In the genomic region with DNA sequence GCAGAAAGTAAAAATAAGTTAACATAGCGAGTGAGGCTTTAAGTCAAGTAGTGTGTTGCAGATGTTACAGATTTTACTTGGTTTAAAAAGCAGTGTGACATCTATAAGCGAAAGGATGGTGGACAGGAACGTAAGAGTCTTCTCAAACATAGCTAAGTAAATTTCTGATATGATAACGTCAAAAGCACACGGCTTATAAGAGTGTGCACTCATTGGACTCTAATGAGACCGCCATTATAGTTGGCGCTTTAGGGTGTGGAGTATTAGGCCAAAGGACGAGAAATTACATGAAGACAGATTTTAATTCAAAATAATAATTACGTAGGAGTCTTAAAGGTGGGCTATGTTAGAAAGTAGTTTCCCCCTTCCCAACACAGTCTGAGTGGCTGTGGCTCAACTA, we compare ENCODE assay signal across 8 mouse cellular contexts. TPM values are rescaled to one million over a fixed set of nuclear protein-coding genes. Genes with fewer than 3 reads are reported as not detected.
DNase-seq lines count a peak whose midpoint lies in the region; ATAC-seq lines count a peak whose summit lies in the region.

No protein-coding gene starts in this region.

- ATAC-seq in kidney, embryonic 15.5 days (replicated peaks; ENCODE audit: low FRiP score), result no peak
- ATAC-seq in hindbrain, embryonic 15.5 days (ENCODE audit: low FRiP score, low read depth), result peak; percentile 31; the same call in 1 of the 2 replicates
- 0 out of 2 replicates have a peak, but pooled peaks have one; percentile 32 for ATAC-seq in midbrain, embryonic 12.5 days (ENCODE audit: low FRiP score, low read depth)

- H3K4me3 ChIP-seq in kidney, embryonic 15.5 days (replicated peaks), result peak overlapping the region; percentile 94
- H3K4me3 ChIP-seq in embryonic facial prominence, embryonic 10.5 days, result peak overlapping the region; percentile 98
- H3K4me3 ChIP-seq in hindbrain, embryonic 15.5 days, result peak overlapping the region; percentile 86
- H3K4me3 ChIP-seq in midbrain, embryonic 12.5 days, result peak overlapping the region; percentile 80

- no peak for DNase-seq in kidney, postnatal 10 days
- DNase-seq in embryonic facial prominence, embryonic 10.5 days (ENCODE audit: low spot score), result no peak
- no peak for DNase-seq in cerebellum, postnatal 14 days
- no peak for DNase-seq in cerebellum, postnatal 4 days (ENCODE audit: low spot score in 2 of 2)
- no peak for DNase-seq in embryo, embryonic 9.5 days (ENCODE audit: extremely low spot score)

- WGBS in kidney, embryonic 15.5 days, result 48% methylated on average over 9 of the region's 9 CpGs
- WGBS in embryonic facial prominence, embryonic 10.5 days, result 53% methylated on average over 9 of the region's 9 CpGs
- WGBS in hindbrain, embryonic 15.5 days, result 47% methylated on average over 9 of the region's 9 CpGs
- WGBS in midbrain, embryonic 12.5 days, result 43% methylated on average over 9 of the region's 9 CpGs

- H3K27me3 ChIP-seq in kidney, embryonic 15.5 days, result peaks cover 21% of the 10 kb centered on the region
- 0 out of 2 replicates have a peak, but pooled peaks cover 10% of the 10 kb centered on the region for H3K27me3 ChIP-seq in embryonic facial prominence, embryonic 10.5 days (replicated peaks; ENCODE audit: low read depth, poor library complexity, severe bottlenecking)
- H3K27me3 ChIP-seq in hindbrain, embryonic 15.5 days, result peaks cover 10% of the 10 kb centered on the region; the same call in 1 of the 2 replicates
- H3K27me3 ChIP-seq in midbrain, embryonic 12.5 days, result peaks cover 17% of the 10 kb centered on the region

- peaks cover 13% of the 10 kb centered on the region for H3K4me1 ChIP-seq in kidney, embryonic 15.5 days
- H3K4me1 ChIP-seq in embryonic facial prominence, embryonic 10.5 days, result peaks cover 7% of the 10 kb centered on the region
- H3K4me1 ChIP-seq in hindbrain, embryonic 15.5 days (replicated peaks), result peaks cover 15% of the 10 kb centered on the region
- peaks cover 10% of the 10 kb centered on the region for H3K4me1 ChIP-seq in midbrain, embryonic 12.5 days

- H3K9me3 ChIP-seq in kidney, embryonic 15.5 days (replicated peaks), result no peaks in the 10 kb centered on the region
- H3K9me3 ChIP-seq in embryonic facial prominence, embryonic 10.5 days, result no peaks in the 10 kb centered on the region
- no peaks in the 10 kb centered on the region for H3K9me3 ChIP-seq in hindbrain, embryonic 15.5 days
- H3K9me3 ChIP-seq in midbrain, embryonic 12.5 days, result no peaks in the 10 kb centered on the region

- peak overlapping the region; percentile 83 for H3K9ac ChIP-seq in kidney, embryonic 15.5 days
- H3K9ac ChIP-seq in hindbrain, embryonic 15.5 days, result peak overlapping the region; percentile 91
- H3K9ac ChIP-seq in midbrain, embryonic 12.5 days (replicated peaks), result peak overlapping the region; percentile 76

- H3K36me3 ChIP-seq in kidney, embryonic 15.5 days, result no peaks in the 10 kb centered on the region
- H3K36me3 ChIP-seq in embryonic facial prominence, embryonic 10.5 days (replicated peaks), result no peaks in the 10 kb centered on the region
- no peaks in the 10 kb centered on the region for H3K36me3 ChIP-seq in hindbrain, embryonic 15.5 days
- no peaks in the 10 kb centered on the region for H3K36me3 ChIP-seq in midbrain, embryonic 12.5 days

- H3K27ac ChIP-seq in kidney, embryonic 15.5 days, result no peak overlapping the region
- peak overlapping the region; percentile 86 for H3K27ac ChIP-seq in embryonic facial prominence, embryonic 10.5 days (replicated peaks)
- H3K27ac ChIP-seq in hindbrain, embryonic 15.5 days (replicated peaks), result no peak overlapping the region
- no peak overlapping the region for H3K27ac ChIP-seq in midbrain, embryonic 12.5 days (replicated peaks)

- H3K4me2 ChIP-seq in kidney, embryonic 15.5 days, result peak overlapping the region; percentile 88
- H3K4me2 ChIP-seq in hindbrain, embryonic 15.5 days, result peak overlapping the region; percentile 71
- peak overlapping the region; percentile 67 for H3K4me2 ChIP-seq in midbrain, embryonic 12.5 days (replicated peaks)

RNA-seq across cellular contexts. Expression of a gene that starts 0.4 kb away (rescaled TPM):
- 44.0 and 44.2 TPM in 2 replicates for polyA plus RNA-seq in kidney, embryonic 15.5 days (2015; fragmentation: Nextera tagmentation; extraction: Ambion mirVana)
- polyA plus RNA-seq in embryonic facial prominence, embryonic 10.5 days (2016; fragmentation: Nextera tagmentation; extraction: Ambion mirVana), result 38.1 and 42.2 TPM in 2 replicates
- 38.5 and 41.6 TPM in 2 replicates for polyA plus RNA-seq in hindbrain, embryonic 15.5 days (2015; fragmentation: Nextera tagmentation; extraction: Ambion mirVana)
- polyA plus RNA-seq in midbrain, embryonic 12.5 days (2016; fragmentation: Nextera tagmentation; extraction: Ambion mirVana), result 34.0 and 41.3 TPM in 2 replicates

RNA-seq across cellular contexts. Expression of a gene that starts 1.1 kb away (rescaled TPM):
- 24.3 and 25.1 TPM in 2 replicates for polyA plus RNA-seq in kidney, embryonic 15.5 days (2015; fragmentation: Nextera tagmentation; extraction: Ambion mirVana)
- 9.4 and 9.6 TPM in 2 replicates for polyA plus RNA-seq in embryonic facial prominence, embryonic 10.5 days (2016; fragmentation: Nextera tagmentation; extraction: Ambion mirVana)
- polyA plus RNA-seq in hindbrain, embryonic 15.5 days (2015; fragmentation: Nextera tagmentation; extraction: Ambion mirVana), result 3.1 and 3.3 TPM in 2 replicates
- polyA plus RNA-seq in midbrain, embryonic 12.5 days (2016; fragmentation: Nextera tagmentation; extraction: Ambion mirVana), result 4.7 and 5.4 TPM in 2 replicates

RNA-seq across cellular contexts. Expression of a gene that starts 20.2 kb away (rescaled TPM):
- 0.09 and 0.18 TPM in 2 replicates for polyA plus RNA-seq in kidney, embryonic 15.5 days (2015; fragmentation: Nextera tagmentation; extraction: Ambion mirVana)
- polyA plus RNA-seq in embryonic facial prominence, embryonic 10.5 days (2016; fragmentation: Nextera tagmentation; extraction: Ambion mirVana), result 0.02 and 0.05 TPM in 2 replicates
- polyA plus RNA-seq in hindbrain, embryonic 15.5 days (2015; fragmentation: Nextera tagmentation; extraction: Ambion mirVana), result 0.03 TPM in 1 of 2 replicates, not detected in the other
- 0.03 TPM in 1 of 2 replicates, not detected in the other for polyA plus RNA-seq in midbrain, embryonic 12.5 days (2016; fragmentation: Nextera tagmentation; extraction: Ambion mirVana)
